ENCODE assay signal across 8 mouse cellular contexts in genomic region chrX:73717667-73718066, GRCm38 (mm10). TPM values are rescaled to one million over a fixed set of nuclear protein-coding genes. Genes with fewer than 3 reads are reported as not detected.
A peak's percentile ranks its signal among the peaks of the same experiment; 100 is the strongest.
DNase-seq lines count a peak whose midpoint lies in the region; ATAC-seq and TF ChIP-seq lines count a peak whose summit lies in the region.

No protein-coding gene starts in this region.

- H3K9me3 ChIP-seq in intestine, postnatal 0 days (ENCODE audit: control insufficient read depth): no peaks in the 10 kb centered on the region

- H3K27ac ChIP-seq in intestine, postnatal 0 days (ENCODE audit: low read depth, low read length): peak overlapping the region; percentile 74

- H3K4me2 ChIP-seq in intestine, postnatal 0 days (replicated peaks; ENCODE audit: low read depth): peak overlapping the region; percentile 69

- H3K4me3 ChIP-seq in intestine, postnatal 0 days (ENCODE audit: low read depth, low read length): peak overlapping the region; percentile 52

- no peak for TF ChIP-seq CTCF in intestine, postnatal 0 days (IDR thresholded peaks at IDR 0.05; ENCODE audit: low read depth)

- no peaks in the 10 kb centered on the region for H3K36me3 ChIP-seq in intestine, postnatal 0 days (ENCODE audit: control insufficient read depth, insufficient read depth)

- H3K4me1 ChIP-seq in intestine, postnatal 0 days (replicated peaks; ENCODE audit: control insufficient read depth, insufficient read depth, low read length): peaks cover 5% of the 10 kb centered on the region; the same call in 1 of the 2 replicates

- H3K9ac ChIP-seq in intestine, postnatal 0 days (ENCODE audit: low read depth, low read length): peak overlapping the region; percentile 58; the same call in 1 of the 2 replicates

- peak; percentile 18 for DNase-seq in adrenal gland, adult 2 months
- no peak for DNase-seq in adrenal gland, adult 8-10 months
- peak; percentile 40 for DNase-seq in cerebellum, adult 9-11 months
- DNase-seq in heart, adult 18-20 months: peak; percentile 12 to 35
- peak; percentile 28 for DNase-seq in lung, postnatal 25 days (ENCODE audit: low spot score)
- DNase-seq in spleen, postnatal 36 days (ENCODE audit: low spot score in 2 of 2): peak; percentile 71 to 73
- DNase-seq in embryo, embryonic 9.5 days (ENCODE audit: extremely low spot score): no peak

- H3K27me3 ChIP-seq in intestine, postnatal 0 days (replicated peaks; ENCODE audit: control insufficient read depth, insufficient read depth, low read length): no peaks in the 10 kb centered on the region

- no peak for ATAC-seq in intestine, postnatal 0 days

- 56% methylated on average over 11 of the region's 11 CpGs for WGBS in intestine, postnatal 0 days

RNA-seq across cellular contexts. Expression of gene Abcd1, which starts 1.3 kb away (rescaled TPM):
- 10 to 100 TPM; 28.1 to 29.6 TPM for total RNA-seq in adrenal gland, adult 2 months (2021)
- 35.2 and 41.1 TPM in 2 replicates for polyA plus RNA-seq in adrenal gland, adult 2 months (2012; rRNA removed)
- total RNA-seq in adrenal gland, adult 8-10 months (2022): 10 to 100 TPM; 23.0 to 38.2 (median 29.4) TPM
- total RNA-seq in heart, adult 18-20 months (2021): 10 to 100 TPM; 29.2 to 29.6 TPM
- 46.5 and 51.3 TPM in 2 replicates for polyA plus RNA-seq in intestine, postnatal 0 days (2015; fragmentation: Nextera tagmentation; extraction: Ambion mirVana)

RNA-seq across cellular contexts. Expression of gene Bcap31, which starts 1.7 kb away (rescaled TPM):
- total RNA-seq in adrenal gland, adult 2 months (2021): 100 to 1,000 TPM; 271 to 301 TPM
- polyA plus RNA-seq in adrenal gland, adult 2 months (2012; rRNA removed): 24.3 and 30.1 TPM in 2 replicates
- 100 to 1,000 TPM; 212 to 320 (median 258) TPM for total RNA-seq in adrenal gland, adult 8-10 months (2022)
- total RNA-seq in heart, adult 18-20 months (2021): 10 to 100 TPM; 90.2 to 93.3 TPM
- polyA plus RNA-seq in intestine, postnatal 0 days (2015; fragmentation: Nextera tagmentation; extraction: Ambion mirVana): 380 and 382 TPM in 2 replicates

RNA-seq across cellular contexts. Expression of gene Plxnb3, which starts 39.2 kb away (rescaled TPM):
- under 1 TPM; 0.41 to 0.49 TPM for total RNA-seq in adrenal gland, adult 2 months (2021)
- polyA plus RNA-seq in adrenal gland, adult 2 months (2012; rRNA removed): 1.2 and 1.5 TPM in 2 replicates
- total RNA-seq in adrenal gland, adult 8-10 months (2022): under 1 TPM; 0.38 to 0.74 (median 0.55) TPM
- total RNA-seq in heart, adult 18-20 months (2021): 1 to 10 TPM; 1.7 to 2.0 TPM
- polyA plus RNA-seq in intestine, postnatal 0 days (2015; fragmentation: Nextera tagmentation; extraction: Ambion mirVana): 0.22 and 0.27 TPM in 2 replicates

RNA-seq across cellular contexts. Expression of gene Slc6a8, which starts 44.7 kb away (rescaled TPM):
- 100 to 1,000 TPM in 1 of 2 experiments, 10 to 100 TPM in 1; 73.8 to 137 TPM for total RNA-seq in adrenal gland, adult 2 months (2021)
- polyA plus RNA-seq in adrenal gland, adult 2 months (2012; rRNA removed): 82.6 and 101 TPM in 2 replicates
- 100 to 1,000 TPM in 3 of 4 experiments, 10 to 100 TPM in 1; 63.8 to 185 (median 134) TPM for total RNA-seq in adrenal gland, adult 8-10 months (2022)
- 100 to 1,000 TPM; 156 to 169 TPM for total RNA-seq in heart, adult 18-20 months (2021)
- 46.8 and 50.9 TPM in 2 replicates for polyA plus RNA-seq in intestine, postnatal 0 days (2015; fragmentation: Nextera tagmentation; extraction: Ambion mirVana)

RNA-seq across cellular contexts. Expression of gene Srpk3, which starts 56.5 kb away (rescaled TPM):
- under 1 TPM; 0.20 to 0.41 TPM for total RNA-seq in adrenal gland, adult 2 months (2021)
- polyA plus RNA-seq in adrenal gland, adult 2 months (2012; rRNA removed): 1.1 and 1.3 TPM in 2 replicates
- under 1 TPM; 0.42 to 0.71 (median 0.52) TPM for total RNA-seq in adrenal gland, adult 8-10 months (2022)
- total RNA-seq in heart, adult 18-20 months (2021): 10 to 100 TPM; 23.9 to 26.0 TPM
- polyA plus RNA-seq in intestine, postnatal 0 days (2015; fragmentation: Nextera tagmentation; extraction: Ambion mirVana): 0.90 and 1.3 TPM in 2 replicates

Comparison
In these comparisons a context has a peak if more than half of its experiments do, and no peak if none do; other contexts are left out.
1. DNase-seq: peak in adrenal gland, adult 2 months (single experiment), cerebellum, adult 9-11 months (single experiment), heart, adult 18-20 months (2 of 2), lung, postnatal 25 days (single experiment) and spleen, postnatal 36 days (2 of 2); none in adrenal gland, adult 8-10 months (single experiment) and embryo, embryonic 9.5 days (single experiment).